Comparison of ENCODE assay signal across 26 mouse cellular contexts in genomic region chr1:75250498-75250897, GRCm38 (mm10). TPM values are rescaled to one million over a fixed set of nuclear protein-coding genes. Genes with fewer than 3 reads are reported as not detected.
DNase-seq lines count a peak whose midpoint lies in the region; ATAC-seq and TF ChIP-seq lines count a peak whose summit lies in the region.
"Had no signal": no experiment of that assay in that cellular context is flagged by ENCODE, and none has a peak within 500 bp of the region (broad histone marks: within the 10 kb centered on the region; RNA-seq: fewer than 3 reads in every experiment).

No protein-coding gene starts in this region.

- H3K36me3 ChIP-seq in forebrain, embryonic 13.5 days (ENCODE audit: poor library complexity, severe bottlenecking), result no peaks in the 10 kb centered on the region
- no peaks in the 10 kb centered on the region for H3K36me3 ChIP-seq in forebrain, embryonic 11.5 days (ENCODE audit: control insufficient read depth, insufficient read depth, low read length)
- no peaks in the 10 kb centered on the region for H3K36me3 ChIP-seq in midbrain, postnatal 0 days (ENCODE audit: insufficient read depth, low read length)
- no peaks in the 10 kb centered on the region for H3K36me3 ChIP-seq in midbrain, embryonic 13.5 days
- H3K36me3 ChIP-seq: heart, embryonic 13.5 days; hindbrain, embryonic 10.5 days; lung, embryonic 15.5 days had no signal

- H3K27ac ChIP-seq in forebrain, embryonic 13.5 days, result peak overlapping the region; percentile 57
- H3K27ac ChIP-seq in forebrain, embryonic 11.5 days (ENCODE audit: low read depth, low read length), result no peak overlapping the region
- H3K27ac ChIP-seq in midbrain, postnatal 0 days (ENCODE audit: low read depth, low read length), result no peak overlapping the region
- no peak overlapping the region for H3K27ac ChIP-seq in midbrain, embryonic 13.5 days
- H3K27ac ChIP-seq: heart, embryonic 13.5 days; hindbrain, embryonic 10.5 days; lung, embryonic 15.5 days had no signal

- no peaks in the 10 kb centered on the region for H3K27me3 ChIP-seq in forebrain, embryonic 13.5 days
- H3K27me3 ChIP-seq in forebrain, embryonic 11.5 days (ENCODE audit: control insufficient read depth, insufficient read depth, low read length), result peaks cover 2% of the 10 kb centered on the region; the same call in 1 of the 2 replicates
- no peaks in the 10 kb centered on the region for H3K27me3 ChIP-seq in midbrain, postnatal 0 days (ENCODE audit: insufficient read depth, low read length)
- H3K27me3 ChIP-seq in midbrain, embryonic 13.5 days, result peaks cover 8% of the 10 kb centered on the region; the same call in 1 of the 2 replicates
- H3K27me3 ChIP-seq: lung, embryonic 15.5 days had no signal

- no peaks in the 10 kb centered on the region for H3K9me3 ChIP-seq in forebrain, embryonic 13.5 days (replicated peaks)
- no peaks in the 10 kb centered on the region for H3K9me3 ChIP-seq in forebrain, embryonic 11.5 days (ENCODE audit: control insufficient read depth, low read length)
- H3K9me3 ChIP-seq in midbrain, postnatal 0 days (ENCODE audit: low read length), result no peaks in the 10 kb centered on the region
- no peaks in the 10 kb centered on the region for H3K9me3 ChIP-seq in midbrain, embryonic 13.5 days
- H3K9me3 ChIP-seq: heart, embryonic 13.5 days; hindbrain, embryonic 10.5 days; lung, embryonic 15.5 days had no signal

- H3K4me3 ChIP-seq in forebrain, embryonic 13.5 days, result no peak overlapping the region
- no peak overlapping the region for H3K4me3 ChIP-seq in forebrain, embryonic 11.5 days (ENCODE audit: low read depth, low read length)
- H3K4me3 ChIP-seq in midbrain, postnatal 0 days (ENCODE audit: low read depth, low read length), result no peak overlapping the region
- H3K4me3 ChIP-seq in midbrain, embryonic 13.5 days (replicated peaks), result no peak overlapping the region
- H3K4me3 ChIP-seq: heart, embryonic 13.5 days; lung, embryonic 15.5 days had no signal

- no peak for ATAC-seq in forebrain, embryonic 13.5 days
- ATAC-seq in forebrain, embryonic 11.5 days (replicated peaks; ENCODE audit: low FRiP score), result no peak
- ATAC-seq in midbrain, postnatal 0 days (ENCODE audit: low FRiP score), result no peak
- no peak for ATAC-seq in midbrain, embryonic 13.5 days
- ATAC-seq: midbrain, embryonic 16.5 days had no signal

- no peak overlapping the region for H3K9ac ChIP-seq in forebrain, embryonic 13.5 days
- no peak overlapping the region for H3K9ac ChIP-seq in forebrain, embryonic 11.5 days (ENCODE audit: low read length)
- no peak overlapping the region for H3K9ac ChIP-seq in midbrain, postnatal 0 days (replicated peaks; ENCODE audit: low read length, poor library complexity, severe bottlenecking)
- no peak overlapping the region for H3K9ac ChIP-seq in midbrain, embryonic 13.5 days (replicated peaks)
- H3K9ac ChIP-seq: heart, embryonic 13.5 days; lung, embryonic 15.5 days had no signal

- TF ChIP-seq CTCF in midbrain, postnatal 0 days (IDR thresholded peaks at IDR 0.05), result no peak

- H3K4me2 ChIP-seq in forebrain, embryonic 13.5 days, result no peak overlapping the region
- H3K4me2 ChIP-seq in forebrain, embryonic 11.5 days (ENCODE audit: low read depth, low read length, severe bottlenecking), result no peak overlapping the region
- no peak overlapping the region for H3K4me2 ChIP-seq in midbrain, postnatal 0 days (ENCODE audit: low read depth, low read length, poor library complexity, severe bottlenecking)
- no peak overlapping the region for H3K4me2 ChIP-seq in midbrain, embryonic 13.5 days (replicated peaks)
- H3K4me2 ChIP-seq: lung, embryonic 15.5 days had no signal

- DNase-seq in forebrain, embryonic 11.5 days (ENCODE audit: low spot score), result no peak
- DNase-seq in midbrain, postnatal 0 days (ENCODE audit: low spot score), result peak; percentile 42
- DNase-seq in brain, adult 2 months (ENCODE audit: low read depth, low spot score), result peak; percentile 81
- peak; percentile 69 to 77 for DNase-seq in cerebellum, postnatal 36 days
- no peak for DNase-seq in urinary bladder, postnatal 10 days (ENCODE audit: low spot score)
- DNase-seq: adrenal gland, postnatal 10 days; embryo, embryonic 11 days; kidney, postnatal 25 days; thymus, postnatal 14 days had no signal

- 54% methylated on average over 3 of the region's 3 CpGs for WGBS in forebrain, embryonic 13.5 days
- WGBS in forebrain, embryonic 11.5 days, result 58% methylated on average over 3 of the region's 3 CpGs
- 65% methylated on average over 3 of the region's 3 CpGs for WGBS in midbrain, postnatal 0 days
- 59% methylated on average over 3 of the region's 3 CpGs for WGBS in midbrain, embryonic 13.5 days

- H3K4me1 ChIP-seq in forebrain, embryonic 13.5 days, result peaks cover 23% of the 10 kb centered on the region
- no peaks in the 10 kb centered on the region for H3K4me1 ChIP-seq in forebrain, embryonic 11.5 days (replicated peaks; ENCODE audit: control insufficient read depth, insufficient read depth, low read length)
- H3K4me1 ChIP-seq in midbrain, postnatal 0 days (ENCODE audit: insufficient read depth, low read length), result no peaks in the 10 kb centered on the region
- H3K4me1 ChIP-seq in midbrain, embryonic 13.5 days (replicated peaks), result peaks cover 33% of the 10 kb centered on the region

RNA-seq across cellular contexts. Expression of gene Ptprn, which starts 13.8 kb away (rescaled TPM):
- polyA plus RNA-seq in forebrain, embryonic 13.5 days (2015; fragmentation: Nextera tagmentation; extraction: Ambion mirVana), result 4.5 and 6.5 TPM in 2 replicates
- 3.7 and 4.3 TPM in 2 replicates for polyA plus RNA-seq in forebrain, embryonic 11.5 days (2014; fragmentation: Nextera tagmentation; extraction: Ambion mirVana)
- 116 and 127 TPM in 2 replicates for total RNA-seq in midbrain, postnatal 0 days (2014; rRNA removed)
- 51.4 and 52.2 TPM in 2 replicates for polyA plus RNA-seq in midbrain, postnatal 0 days (2015; fragmentation: Nextera tagmentation; extraction: Ambion mirVana)
- polyA plus RNA-seq in midbrain, embryonic 13.5 days (2015; fragmentation: Nextera tagmentation; extraction: Ambion mirVana), result 11.1 and 14.0 TPM in 2 replicates
- total RNA-seq: megakaryocyte, adult 5-6 weeks; MEL had no signal
- polyA plus RNA-seq: liver, adult 2 months had no signal

RNA-seq across cellular contexts. Expression of gene Dnajb2, which starts 14.3 kb away (rescaled TPM):
- polyA plus RNA-seq in forebrain, embryonic 13.5 days (2015; fragmentation: Nextera tagmentation; extraction: Ambion mirVana), result 40.0 and 41.7 TPM in 2 replicates
- 22.2 and 22.6 TPM in 2 replicates for polyA plus RNA-seq in forebrain, embryonic 11.5 days (2014; fragmentation: Nextera tagmentation; extraction: Ambion mirVana)
- 43.6 and 46.7 TPM in 2 replicates for total RNA-seq in midbrain, postnatal 0 days (2014; rRNA removed)
- polyA plus RNA-seq in midbrain, postnatal 0 days (2015; fragmentation: Nextera tagmentation; extraction: Ambion mirVana), result 61.7 and 65.1 TPM in 2 replicates
- 47.6 and 56.7 TPM in 2 replicates for polyA plus RNA-seq in midbrain, embryonic 13.5 days (2015; fragmentation: Nextera tagmentation; extraction: Ambion mirVana)

RNA-seq across cellular contexts. Expression of gene A630095N17Rik, which starts 18.6 kb away (rescaled TPM):
- not detected in 2 replicates for polyA plus RNA-seq in forebrain, embryonic 13.5 days (2015; fragmentation: Nextera tagmentation; extraction: Ambion mirVana)
- polyA plus RNA-seq in forebrain, embryonic 11.5 days (2014; fragmentation: Nextera tagmentation; extraction: Ambion mirVana), result not detected in 2 replicates
- not detected in 2 replicates for total RNA-seq in midbrain, postnatal 0 days (2014; rRNA removed)
- polyA plus RNA-seq in midbrain, postnatal 0 days (2015; fragmentation: Nextera tagmentation; extraction: Ambion mirVana), result not detected in 2 replicates
- polyA plus RNA-seq in midbrain, embryonic 13.5 days (2015; fragmentation: Nextera tagmentation; extraction: Ambion mirVana), result not detected in 2 replicates
- total RNA-seq: adrenal gland, postnatal 10 days; gastrocnemius, postnatal 4 days; layer of hippocampus, postnatal 14 days; left cerebral cortex, postnatal 25 days; liver, adult 2 months; megakaryocyte, adult 5-6 weeks had no signal
- polyA plus RNA-seq: C2C12; heart, embryonic 13.5 days; hindbrain, embryonic 10.5 days; intestine, embryonic 14.5 days; liver, adult 2 months; lung, embryonic 15.5 days; midbrain, embryonic 16.5 days; neural tube, embryonic 11.5 days; small intestine, adult 2 months; stomach, embryonic 16.5 days had no signal

RNA-seq across cellular contexts. Expression of gene Resp18, which starts 27.7 kb away (rescaled TPM):
- 37.0 and 44.1 TPM in 2 replicates for polyA plus RNA-seq in forebrain, embryonic 13.5 days (2015; fragmentation: Nextera tagmentation; extraction: Ambion mirVana)
- 14.9 and 15.8 TPM in 2 replicates for polyA plus RNA-seq in forebrain, embryonic 11.5 days (2014; fragmentation: Nextera tagmentation; extraction: Ambion mirVana)
- total RNA-seq in midbrain, postnatal 0 days (2014; rRNA removed), result 302 and 332 TPM in 2 replicates
- 409 and 416 TPM in 2 replicates for polyA plus RNA-seq in midbrain, postnatal 0 days (2015; fragmentation: Nextera tagmentation; extraction: Ambion mirVana)
- polyA plus RNA-seq in midbrain, embryonic 13.5 days (2015; fragmentation: Nextera tagmentation; extraction: Ambion mirVana), result 97.4 and 99.9 TPM in 2 replicates
- total RNA-seq: gastrocnemius, postnatal 4 days; megakaryocyte, adult 5-6 weeks; MEL had no signal
- polyA plus RNA-seq: C2C12; heart, embryonic 13.5 days; liver, adult 2 months had no signal

RNA-seq across cellular contexts. Expression of gene Tuba4a, which starts 30.8 kb away (rescaled TPM):
- 15.3 and 16.6 TPM in 2 replicates for polyA plus RNA-seq in forebrain, embryonic 13.5 days (2015; fragmentation: Nextera tagmentation; extraction: Ambion mirVana)
- polyA plus RNA-seq in forebrain, embryonic 11.5 days (2014; fragmentation: Nextera tagmentation; extraction: Ambion mirVana), result 11.4 and 12.9 TPM in 2 replicates
- 99.2 and 165 TPM in 2 replicates for total RNA-seq in midbrain, postnatal 0 days (2014; rRNA removed)
- 87.0 and 115 TPM in 2 replicates for polyA plus RNA-seq in midbrain, postnatal 0 days (2015; fragmentation: Nextera tagmentation; extraction: Ambion mirVana)
- polyA plus RNA-seq in midbrain, embryonic 13.5 days (2015; fragmentation: Nextera tagmentation; extraction: Ambion mirVana), result 3.9 and 5.3 TPM in 2 replicates

Comparison
In these comparisons a context has a peak if more than half of its experiments do, and no peak if none do; other contexts are left out.
1. DNase-seq: peak in midbrain, postnatal 0 days (single experiment), brain, adult 2 months (single experiment) and cerebellum, postnatal 36 days (2 of 2); none in forebrain, embryonic 11.5 days (single experiment) and urinary bladder, postnatal 10 days (single experiment).